Mouse (Mus musculus): ENCODE data around the gene Bbs4. TPM values are rescaled to one million over a fixed set of nuclear protein-coding genes. Genes with fewer than 3 reads are reported as not detected.

The Bbs4 gene
- polyA plus RNA-seq, 1 experiment, result 6.8 TPM

- Histone ChIP-seq H3K27ac (ENCODE audit: control insufficient read depth, insufficient read depth, low read depth, low read length) (no peak overlapping the region), H3K4me3 (ENCODE audit: control insufficient read depth, low read depth, low read length) (no peak overlapping the region), H3K36me3 (ENCODE audit: control insufficient read depth, insufficient read depth, low read length) (no peaks in the 10 kb centered on the region; the same call in none of the 2 replicates), H3K27me3 (ENCODE audit: control insufficient read depth, insufficient read depth, low read length) (no peaks in the 10 kb centered on the region), H3K4me1 (ENCODE audit: control insufficient read depth, insufficient read depth, low read length) (no peaks in the 10 kb centered on the region)
- TF ChIP-seq POLR2A (IDR thresholded peaks at IDR 0.05; ENCODE audit: control insufficient read depth, low read depth, low read length) (no peak), CTCF (IDR thresholded peaks at IDR 0.05; ENCODE audit: control insufficient read depth, insufficient read depth, insufficient replicate concordance, low read depth, low read length) (no peak)
These were observed 23.3 kb downstream of the Bbs4 start for GRCm38 (mm10) chr9:59330055-59330454.

GRCm38 (mm10) chr9:59324351-59324750 is 29.0 kb downstream of the Bbs4 start:
- H3K27ac ChIP-seq (ENCODE audit: control insufficient read depth, insufficient read depth, low read depth, low read length), result no peak overlapping the region
- H3K27me3 ChIP-seq (ENCODE audit: control insufficient read depth, insufficient read depth, low read length), result no peaks in the 10 kb centered on the region
- peaks cover 2% of the 10 kb centered on the region; the same call in 1 of the 2 replicates for H3K36me3 ChIP-seq (ENCODE audit: control insufficient read depth, insufficient read depth, low read length)
- TF ChIP-seq POLR2A (IDR thresholded peaks at IDR 0.05; ENCODE audit: control insufficient read depth, low read depth, low read length), result no peak
- TF ChIP-seq CTCF (IDR thresholded peaks at IDR 0.05; ENCODE audit: control insufficient read depth, insufficient read depth, insufficient replicate concordance, low read depth, low read length), result no peak
- no peak overlapping the region for H3K4me3 ChIP-seq (ENCODE audit: control insufficient read depth, low read depth, low read length)
- no peaks in the 10 kb centered on the region for H3K4me1 ChIP-seq (ENCODE audit: control insufficient read depth, insufficient read depth, low read length)

GRCm38 (mm10) chr9:59316206-59316605 is 37.1 kb downstream of the Bbs4 start:
- Histone ChIP-seq H3K4me3 (ENCODE audit: control insufficient read depth, low read depth, low read length) (no peak overlapping the region), H3K36me3 (ENCODE audit: control insufficient read depth, insufficient read depth, low read length) (no peaks in the 10 kb centered on the region), H3K4me1 (ENCODE audit: control insufficient read depth, insufficient read depth, low read length) (no peaks in the 10 kb centered on the region), H3K27me3 (ENCODE audit: control insufficient read depth, insufficient read depth, low read length) (no peaks in the 10 kb centered on the region), H3K27ac (ENCODE audit: control insufficient read depth, insufficient read depth, low read depth, low read length) (no peak overlapping the region)
- TF ChIP-seq POLR2A (IDR thresholded peaks at IDR 0.05; ENCODE audit: control insufficient read depth, low read depth, low read length) (no peak), CTCF (IDR thresholded peaks at IDR 0.05; ENCODE audit: control insufficient read depth, insufficient read depth, insufficient replicate concordance, low read depth, low read length) (no peak)

GRCm38 (mm10) chr9:59311284-59311670 is 42.0 kb downstream of the Bbs4 start:
- Histone ChIP-seq H3K36me3 (ENCODE audit: control insufficient read depth, insufficient read depth, low read length) (no peaks in the 10 kb centered on the region), H3K4me1 (ENCODE audit: control insufficient read depth, insufficient read depth, low read length) (no peaks in the 10 kb centered on the region), H3K27me3 (ENCODE audit: control insufficient read depth, insufficient read depth, low read length) (no peaks in the 10 kb centered on the region), H3K4me3 (ENCODE audit: control insufficient read depth, low read depth, low read length) (no peak overlapping the region), H3K27ac (ENCODE audit: control insufficient read depth, insufficient read depth, low read depth, low read length) (no peak overlapping the region; the same call in 1 of the 2 replicates)
- TF ChIP-seq CTCF (IDR thresholded peaks at IDR 0.05; ENCODE audit: control insufficient read depth, insufficient read depth, insufficient replicate concordance, low read depth, low read length), result no peak
- TF ChIP-seq POLR2A (IDR thresholded peaks at IDR 0.05; ENCODE audit: control insufficient read depth, low read depth, low read length), result no peak

GRCm38 (mm10) chr9:59310582-59311283 is 42.6 kb downstream of the Bbs4 start:
- Histone ChIP-seq H3K27me3 (ENCODE audit: control insufficient read depth, insufficient read depth, low read length) (no peaks in the 10 kb centered on the region), H3K4me1 (ENCODE audit: control insufficient read depth, insufficient read depth, low read length) (no peaks in the 10 kb centered on the region), H3K36me3 (ENCODE audit: control insufficient read depth, insufficient read depth, low read length) (no peaks in the 10 kb centered on the region), H3K4me3 (ENCODE audit: control insufficient read depth, low read depth, low read length) (no peak overlapping the region), H3K27ac (ENCODE audit: control insufficient read depth, insufficient read depth, low read depth, low read length) (no peak overlapping the region)
- TF ChIP-seq POLR2A (IDR thresholded peaks at IDR 0.05; ENCODE audit: control insufficient read depth, low read depth, low read length) (no peak), CTCF (IDR thresholded peaks at IDR 0.05; ENCODE audit: control insufficient read depth, insufficient read depth, insufficient replicate concordance, low read depth, low read length) (no peak)

GRCm38 (mm10) chr9:59307890-59308289 is 45.4 kb downstream of the Bbs4 start:
- Histone ChIP-seq H3K4me1 (ENCODE audit: control insufficient read depth, insufficient read depth, low read length) (no peaks in the 10 kb centered on the region), H3K27ac (ENCODE audit: control insufficient read depth, insufficient read depth, low read depth, low read length) (no peak overlapping the region), H3K27me3 (ENCODE audit: control insufficient read depth, insufficient read depth, low read length) (no peaks in the 10 kb centered on the region), H3K4me3 (ENCODE audit: control insufficient read depth, low read depth, low read length) (no peak overlapping the region), H3K36me3 (ENCODE audit: control insufficient read depth, insufficient read depth, low read length) (no peaks in the 10 kb centered on the region)
- TF ChIP-seq POLR2A (IDR thresholded peaks at IDR 0.05; ENCODE audit: control insufficient read depth, low read depth, low read length), result no peak
- TF ChIP-seq CTCF (IDR thresholded peaks at IDR 0.05; ENCODE audit: control insufficient read depth, insufficient read depth, insufficient replicate concordance, low read depth, low read length), result no peak

- Histone ChIP-seq H3K36me3 (ENCODE audit: control insufficient read depth, insufficient read depth, low read length) (no peaks in the 10 kb centered on the region; the same call in 1 of the 2 replicates), H3K27me3 (ENCODE audit: control insufficient read depth, insufficient read depth, low read length) (no peaks in the 10 kb centered on the region), H3K4me3 (ENCODE audit: control insufficient read depth, low read depth, low read length) (no peak overlapping the region), H3K27ac (ENCODE audit: control insufficient read depth, insufficient read depth, low read depth, low read length) (no peak overlapping the region), H3K4me1 (ENCODE audit: control insufficient read depth, insufficient read depth, low read length) (no peaks in the 10 kb centered on the region; the same call in 1 of the 2 replicates)
- no peak for TF ChIP-seq POLR2A (IDR thresholded peaks at IDR 0.05; ENCODE audit: control insufficient read depth, low read depth, low read length)
- TF ChIP-seq CTCF (IDR thresholded peaks at IDR 0.05; ENCODE audit: control insufficient read depth, insufficient read depth, insufficient replicate concordance, low read depth, low read length), result no peak
These were observed 56.9 kb downstream of the Bbs4 start for GRCm38 (mm10) chr9:59296419-59296818.
